Mouse (Mus musculus): ENCODE results near the gene Hdac7. TPM values are rescaled to one million over a fixed set of nuclear protein-coding genes. Genes with fewer than 3 reads are reported as not detected.

The Hdac7 gene
- polyA plus RNA-seq (2012): 270 and 356 TPM in 2 replicates

DNA sequence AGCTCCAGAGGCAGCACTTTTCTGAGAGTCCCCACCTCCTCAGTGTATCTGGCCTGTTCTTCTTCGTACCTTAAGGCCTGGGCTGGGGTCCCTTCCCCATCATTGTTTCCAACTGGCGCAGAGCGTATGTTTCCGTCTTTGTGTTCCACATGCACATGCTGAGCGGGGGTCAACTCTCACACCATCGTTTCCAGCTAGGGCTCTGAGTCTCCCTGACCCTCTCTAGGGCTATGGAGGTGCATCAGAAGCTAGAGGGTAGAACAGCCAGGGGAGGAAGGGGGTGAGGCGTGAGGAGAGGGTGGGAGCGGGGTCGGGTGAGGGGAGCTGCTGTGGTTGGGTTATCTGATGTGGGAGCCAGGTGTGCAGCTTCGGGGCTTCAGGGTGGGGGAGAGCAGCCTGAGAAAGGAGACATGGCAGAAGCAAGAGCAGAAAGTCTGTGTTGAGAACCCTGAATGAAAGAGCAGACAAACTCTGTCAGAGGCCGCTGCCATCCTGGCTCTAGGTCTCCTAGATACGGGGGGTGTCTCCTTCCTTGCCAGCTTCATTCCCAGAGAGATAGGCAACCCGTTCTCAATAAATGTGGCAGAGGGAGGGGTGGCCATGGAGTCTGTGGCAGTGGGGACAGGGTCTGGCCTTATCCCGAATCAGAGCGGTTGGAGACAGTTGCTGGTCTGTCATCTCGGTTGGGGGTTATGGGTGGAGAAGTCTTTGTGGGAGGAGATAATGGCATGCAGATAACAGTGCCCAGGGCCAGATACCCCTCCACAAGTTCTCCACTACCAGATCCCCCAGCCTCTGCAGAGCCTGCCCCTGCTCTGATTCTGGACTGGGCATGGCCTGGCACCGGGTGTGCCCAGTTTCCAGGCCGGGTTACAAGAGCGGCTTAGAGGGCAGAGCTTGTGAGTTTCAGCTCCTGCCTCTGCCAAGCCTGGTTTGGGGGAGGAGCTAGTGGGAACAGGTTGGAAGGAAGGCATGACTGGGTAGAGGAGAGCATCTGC lies at the start of gene Hdac7:
Gene Hdac7, minus strand, starts transcription at position 466 of the 998 bp plus-strand sequence.

DNA sequence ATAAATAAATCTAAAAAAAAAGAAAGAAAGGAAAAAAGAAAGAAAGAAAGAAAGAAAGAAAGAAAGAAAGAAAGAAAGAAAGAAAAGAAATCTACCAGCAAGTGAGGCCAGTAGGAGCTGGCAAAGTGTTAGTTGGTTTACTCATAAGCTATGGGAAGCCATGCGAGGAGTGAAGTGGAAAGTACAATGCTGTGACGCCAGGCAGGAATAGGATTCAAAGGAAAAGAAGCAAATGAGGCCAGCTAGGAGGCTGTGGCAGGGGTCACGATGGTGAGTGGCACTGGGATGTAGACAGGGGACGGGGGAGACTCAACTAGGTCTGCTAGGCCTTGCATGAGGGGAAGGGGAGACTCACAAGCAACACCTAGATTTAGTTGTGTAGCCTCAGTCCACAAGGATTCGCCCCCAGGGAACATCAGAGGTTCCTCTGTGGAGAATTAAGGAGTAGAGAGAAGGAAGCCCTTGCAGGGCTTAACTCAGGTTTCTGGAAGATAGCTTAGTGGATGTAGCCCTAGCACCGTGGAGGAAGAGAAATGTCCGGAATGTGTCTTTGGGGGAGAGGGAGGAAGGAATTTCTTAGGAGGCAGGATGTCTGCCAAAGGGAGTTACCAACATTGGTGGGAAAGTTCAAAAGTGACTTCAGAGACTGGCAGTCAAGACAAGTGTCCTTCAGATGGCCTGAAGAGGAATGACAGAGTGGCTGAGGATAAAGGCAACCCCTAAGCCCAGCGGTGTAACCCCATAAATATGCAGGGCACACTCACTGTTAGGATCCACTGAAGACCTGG lies 65.8 kb downstream of the Hdac7 start, which contains the start of gene Slc48a1:
Gene Slc48a1, plus strand, starts transcription at position 210 of the 788 bp plus-strand sequence.

DNA sequence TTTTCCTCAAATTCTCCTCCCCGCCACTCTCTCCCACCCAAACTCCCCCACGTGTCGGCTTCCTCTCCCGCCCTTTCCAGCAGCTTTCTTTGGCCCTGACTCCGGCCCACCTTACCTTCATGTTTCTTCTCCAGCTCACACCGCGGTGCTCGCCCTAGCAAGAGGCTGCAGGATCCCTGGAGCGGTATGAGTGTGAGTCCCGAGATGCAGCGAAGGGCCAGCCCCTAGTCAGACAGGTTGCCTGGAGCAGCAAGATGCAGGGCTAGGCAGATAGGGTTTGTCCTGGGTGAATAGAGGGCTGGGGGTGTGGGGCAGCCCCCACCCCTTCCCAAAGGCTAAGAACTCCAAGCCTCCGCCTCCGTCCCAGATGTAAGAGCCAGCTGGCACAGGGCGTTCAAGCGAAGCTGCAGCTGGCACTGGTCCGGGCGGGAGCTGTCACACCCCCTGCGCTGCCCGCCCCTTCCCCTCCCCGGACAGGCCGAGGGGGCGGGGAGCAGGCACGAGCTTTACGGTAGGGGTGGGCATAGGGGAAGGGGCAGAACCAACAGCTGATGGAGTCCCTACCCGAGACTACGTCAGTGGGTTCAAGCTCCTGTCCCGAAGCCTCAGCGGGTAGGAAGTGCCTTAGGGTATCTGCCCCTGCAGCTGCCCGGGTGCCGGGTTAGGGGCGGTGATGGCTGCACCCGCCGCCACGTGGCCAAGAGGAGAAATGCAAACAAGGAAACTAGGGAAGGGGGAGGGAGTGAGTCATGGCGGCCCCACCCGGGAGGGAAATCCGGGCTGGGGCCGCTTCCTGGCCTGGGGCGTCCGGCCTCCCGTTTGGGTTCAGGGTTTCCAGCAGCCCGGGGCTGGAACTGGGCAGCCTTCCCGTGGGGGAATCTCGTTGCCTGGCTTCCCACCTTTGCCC lies 76.8 kb downstream of the Hdac7 start, which contains the start of gene Rapgef3:
Gene Rapgef3, minus strand, starts transcription at position 693 of the 907 bp plus-strand sequence.

Other genes starting within 250 kb of the Hdac7 start
- 13.8 and 21.8 TPM in 2 replicates for gene Rpap3, start 138.7 kb downstream of the Hdac7 start, polyA plus RNA-seq (2012)
- 1.0 and 1.4 TPM in 2 replicates for gene Endou, start 113.2 kb downstream of the Hdac7 start, polyA plus RNA-seq (2012)
- gene Rapgef3, start 76.5 kb downstream of the Hdac7 start, polyA plus RNA-seq (2012): 19.3 and 20.5 TPM in 2 replicates
- 56.0 and 56.7 TPM in 2 replicates for gene Slc48a1, start 66.0 kb downstream of the Hdac7 start, polyA plus RNA-seq (2012)
- 2.1 and 3.1 TPM in 2 replicates for gene Vdr, start 66.1 kb upstream of the Hdac7 start, polyA plus RNA-seq (2012)
- 44.9 and 46.0 TPM in 2 replicates for gene Tmem106c, start 119.7 kb upstream of the Hdac7 start, polyA plus RNA-seq (2012)
- gene Col2a1, start 160.2 kb upstream of the Hdac7 start, polyA plus RNA-seq (2012): 0.06 TPM in 2 replicates
- 12.6 and 16.5 TPM in 2 replicates for gene Pfkm, start 248.1 kb upstream of the Hdac7 start, polyA plus RNA-seq (2012)
- 17.7 and 20.7 TPM in 2 replicates for gene Senp1, start 249.2 kb upstream of the Hdac7 start, polyA plus RNA-seq (2012)

Data from megakaryocyte-erythroid progenitor cell, adult 5 weeks (primary cell).